Mouse (Mus musculus): ENCODE measurements around the gene B230118H07Rik. TPM values are rescaled to one million over a fixed set of nuclear protein-coding genes. Genes with fewer than 3 reads are reported as not detected.

Gene B230118H07Rik
- 50.2 and 58.8 TPM in 2 replicates for polyA plus RNA-seq (2014; fragmentation: Nextera tagmentation; extraction: Ambion mirVana)

DNA sequence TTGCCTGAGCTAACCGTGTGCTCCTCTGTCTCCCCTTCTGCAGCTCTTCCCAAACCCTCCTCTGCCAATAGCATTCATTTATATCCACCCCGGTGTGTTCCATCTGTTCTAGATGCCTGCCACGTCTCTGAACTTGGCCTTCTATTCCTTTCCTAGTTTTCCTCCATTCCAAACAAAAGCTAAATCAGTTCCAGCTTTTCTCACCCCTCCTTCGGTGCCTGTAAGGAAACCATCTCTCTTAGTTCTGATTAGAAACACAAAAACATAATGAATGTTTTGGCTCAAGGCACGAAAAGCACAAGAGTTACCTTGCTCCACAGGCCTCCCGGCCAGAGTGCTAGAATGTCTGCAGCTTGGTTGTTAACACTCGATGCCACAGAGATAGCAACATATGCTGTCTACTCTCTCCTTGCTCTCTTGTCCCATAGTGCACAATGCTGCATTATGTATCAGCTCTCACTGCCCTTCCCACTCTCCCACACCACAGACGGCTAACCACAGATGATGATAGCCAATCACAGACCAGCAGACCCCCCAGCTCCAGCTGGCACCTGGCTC lies at the start of gene B230118H07Rik, which contains the start of gene Rag1:
TSS of gene B230118H07Rik (minus strand) at position 419 of the 558 bp plus-strand sequence.
TSS of gene Rag1 (minus strand) at position 388 of the 558 bp plus-strand sequence.
- Histone ChIP-seq H3K4me2 (ENCODE audit: low read length) (no peak within 1 kb of the TSS), H3K27ac (ENCODE audit: low read depth, low read length) (no peak within 1 kb of the TSS), H3K4me3 (ENCODE audit: low read depth, low read length) (no peak within 1 kb of the TSS), H3K36me3 (ENCODE audit: control insufficient read depth, insufficient read depth, low read length) (no peaks in the 10 kb centered on the region), H3K9ac (ENCODE audit: low read length) (no peak within 1 kb of the TSS), H3K9me3 (replicated peaks; ENCODE audit: control insufficient read depth, low read length) (no peaks in the 10 kb centered on the region), H3K27me3 (replicated peaks; ENCODE audit: control insufficient read depth, insufficient read depth, low read length) (0 out of 2 replicates have a peak, but pooled peaks cover 3% of the 10 kb centered on the region), H3K4me1 (ENCODE audit: control insufficient read depth, insufficient read depth, low read length) (peaks cover 6% of the 10 kb centered on the region; the same call in 1 of the 2 replicates)
- ATAC-seq, result no peak
- peak; percentile 17 for DNase-seq (ENCODE audit: low spot score)
- 44% methylated on average over 8 of the region's 8 CpGs for WGBS

GRCm38 (mm10) chr2:101695584-101695983 lies 46.3 kb upstream of the B230118H07Rik start:
- ATAC-seq, result no peak
- H3K9ac ChIP-seq (ENCODE audit: low read length), result no peak overlapping the region
- H3K9me3 ChIP-seq (replicated peaks; ENCODE audit: control insufficient read depth, low read length), result no peaks in the 10 kb centered on the region
- no peaks in the 10 kb centered on the region for H3K27me3 ChIP-seq (replicated peaks; ENCODE audit: control insufficient read depth, insufficient read depth, low read length)
- no peaks in the 10 kb centered on the region for H3K4me1 ChIP-seq (ENCODE audit: control insufficient read depth, insufficient read depth, low read length)
- H3K4me3 ChIP-seq (ENCODE audit: low read depth, low read length), result no peak overlapping the region
- WGBS, result 87% methylated on average over 7 of the region's 7 CpGs
- peaks cover 75% of the 10 kb centered on the region for H3K36me3 ChIP-seq (ENCODE audit: control insufficient read depth, insufficient read depth, low read length)
- no peak overlapping the region for H3K4me2 ChIP-seq (ENCODE audit: low read length)
- H3K27ac ChIP-seq (ENCODE audit: low read depth, low read length), result no peak overlapping the region
- no peak for DNase-seq (ENCODE audit: low spot score)

GRCm38 (mm10) chr2:101693577-101694215 lies 44.4 kb upstream of the B230118H07Rik start:
- Histone ChIP-seq H3K9me3 (replicated peaks; ENCODE audit: control insufficient read depth, low read length) (no peaks in the 10 kb centered on the region), H3K4me3 (ENCODE audit: low read depth, low read length) (no peak overlapping the region), H3K27ac (ENCODE audit: low read depth, low read length) (no peak overlapping the region), H3K4me2 (ENCODE audit: low read length) (no peak overlapping the region), H3K9ac (ENCODE audit: low read length) (no peak overlapping the region), H3K4me1 (ENCODE audit: control insufficient read depth, insufficient read depth, low read length) (no peaks in the 10 kb centered on the region), H3K27me3 (replicated peaks; ENCODE audit: control insufficient read depth, insufficient read depth, low read length) (no peaks in the 10 kb centered on the region), H3K36me3 (ENCODE audit: control insufficient read depth, insufficient read depth, low read length) (peaks cover 82% of the 10 kb centered on the region)
- ATAC-seq, result peak; percentile 37; the same call in 1 of the 2 replicates
- DNase-seq (ENCODE audit: low spot score), result peak; percentile 67
- WGBS, result 60% methylated on average over 5 of the region's 5 CpGs

- Histone ChIP-seq H3K9me3 (replicated peaks; ENCODE audit: control insufficient read depth, low read length) (no peaks in the 10 kb centered on the region), H3K4me3 (ENCODE audit: low read depth, low read length) (no peak overlapping the region), H3K9ac (ENCODE audit: low read length) (no peak overlapping the region), H3K27me3 (replicated peaks; ENCODE audit: control insufficient read depth, insufficient read depth, low read length) (no peaks in the 10 kb centered on the region), H3K27ac (ENCODE audit: low read depth, low read length) (no peak overlapping the region), H3K4me2 (ENCODE audit: low read length) (no peak overlapping the region), H3K36me3 (ENCODE audit: control insufficient read depth, insufficient read depth, low read length) (peaks cover 76% of the 10 kb centered on the region), H3K4me1 (ENCODE audit: control insufficient read depth, insufficient read depth, low read length) (no peaks in the 10 kb centered on the region)
- 58% methylated on average over 4 of the region's 4 CpGs for whole genome bisulfite sequencing
- ATAC-seq, result peak; percentile 44; the same call in 1 of the 2 replicates
- DNase-seq (ENCODE audit: low spot score), result no peak
These were observed 43.7 kb upstream of the B230118H07Rik start for GRCm38 (mm10) chr2:101693043-101693442.

DNA sequence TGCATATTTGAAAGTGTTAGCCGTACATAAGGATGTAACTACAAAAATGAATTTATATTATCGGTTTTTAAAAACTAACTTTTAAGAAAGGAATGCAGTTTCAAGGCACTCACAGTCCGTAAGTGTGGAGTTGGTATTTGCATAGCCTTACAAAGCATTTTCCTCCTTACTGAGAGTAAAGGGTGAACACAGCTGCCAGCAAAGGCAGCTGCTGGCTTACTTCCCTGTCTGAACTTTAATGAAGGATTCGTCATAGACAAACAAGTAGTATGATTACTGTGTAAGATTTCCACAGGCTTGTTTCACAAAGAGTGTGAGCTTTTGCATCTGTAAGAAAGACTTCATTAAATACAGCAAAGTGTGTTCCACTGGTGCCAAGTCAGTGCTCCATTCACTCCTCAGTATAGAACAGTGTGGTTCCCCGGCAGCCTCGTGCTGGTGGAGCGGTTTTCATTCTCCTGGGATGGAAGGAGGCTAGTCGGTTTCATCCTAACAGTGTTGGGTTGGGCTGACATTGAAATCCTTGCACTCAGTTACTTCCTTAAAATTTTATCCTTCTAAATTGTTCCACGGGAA lies 41.0 kb upstream of the B230118H07Rik start:
- peak; percentile 34 for DNase-seq (ENCODE audit: low spot score)
- WGBS, result 88% methylated on average over 9 of the region's 9 CpGs

GRCm38 (mm10) chr2:101688011-101688410 lies 38.7 kb upstream of the B230118H07Rik start:
- no peak for ATAC-seq
- Histone ChIP-seq H3K4me1 (ENCODE audit: control insufficient read depth, insufficient read depth, low read length) (no peaks in the 10 kb centered on the region), H3K4me2 (ENCODE audit: low read length) (no peak overlapping the region), H3K9me3 (replicated peaks; ENCODE audit: control insufficient read depth, low read length) (no peaks in the 10 kb centered on the region), H3K9ac (ENCODE audit: low read length) (no peak overlapping the region), H3K4me3 (ENCODE audit: low read depth, low read length) (no peak overlapping the region), H3K36me3 (ENCODE audit: control insufficient read depth, insufficient read depth, low read length) (peaks cover 72% of the 10 kb centered on the region), H3K27me3 (replicated peaks; ENCODE audit: control insufficient read depth, insufficient read depth, low read length) (no peaks in the 10 kb centered on the region), H3K27ac (ENCODE audit: low read depth, low read length) (no peak overlapping the region)
- 92% methylated on average over 5 of the region's 5 CpGs for WGBS
- no peak for DNase-seq (ENCODE audit: low spot score)

More for the DNA sequence above, 41.0 kb upstream of the B230118H07Rik start:
- no peak overlapping the region for H3K27ac ChIP-seq (ENCODE audit: low read depth, low read length)
- peak; percentile 38; the same call in 1 of the 2 replicates for ATAC-seq
- H3K4me3 ChIP-seq (ENCODE audit: low read depth, low read length), result no peak overlapping the region
- H3K36me3 ChIP-seq (ENCODE audit: control insufficient read depth, insufficient read depth, low read length), result peaks cover 74% of the 10 kb centered on the region
- H3K9me3 ChIP-seq (replicated peaks; ENCODE audit: control insufficient read depth, low read length), result no peaks in the 10 kb centered on the region
- no peak overlapping the region for H3K4me2 ChIP-seq (ENCODE audit: low read length)
- H3K27me3 ChIP-seq (replicated peaks; ENCODE audit: control insufficient read depth, insufficient read depth, low read length), result no peaks in the 10 kb centered on the region
- H3K4me1 ChIP-seq (ENCODE audit: control insufficient read depth, insufficient read depth, low read length), result no peaks in the 10 kb centered on the region
- no peak overlapping the region for H3K9ac ChIP-seq (ENCODE audit: low read length)

- no peak overlapping the region for H3K4me2 ChIP-seq (ENCODE audit: low read length)
- no peaks in the 10 kb centered on the region for H3K9me3 ChIP-seq (replicated peaks; ENCODE audit: control insufficient read depth, low read length)
- peaks cover 44% of the 10 kb centered on the region for H3K36me3 ChIP-seq (ENCODE audit: control insufficient read depth, insufficient read depth, low read length)
- peaks cover 4% of the 10 kb centered on the region; the same call in 1 of the 2 replicates for H3K4me1 ChIP-seq (ENCODE audit: control insufficient read depth, insufficient read depth, low read length)
- 88% methylated on average over 12 of the region's 12 CpGs for WGBS
- no peak overlapping the region for H3K27ac ChIP-seq (ENCODE audit: low read depth, low read length)
- no peaks in the 10 kb centered on the region for H3K27me3 ChIP-seq (replicated peaks; ENCODE audit: control insufficient read depth, insufficient read depth, low read length)
- DNase-seq (ENCODE audit: low spot score) (no peak), ATAC-seq (no peak)
- no peak overlapping the region for H3K4me3 ChIP-seq (ENCODE audit: low read depth, low read length)
- H3K9ac ChIP-seq (ENCODE audit: low read length), result no peak overlapping the region
These were observed 35.1 kb upstream of the B230118H07Rik start for GRCm38 (mm10) chr2:101684421-101684820.

- peak overlapping the region; percentile 94 for H3K9ac ChIP-seq (ENCODE audit: low read length)
- peaks cover 7% of the 10 kb centered on the region; the same call in 1 of the 2 replicates for H3K4me1 ChIP-seq (ENCODE audit: control insufficient read depth, insufficient read depth, low read length)
- H3K27me3 ChIP-seq (replicated peaks; ENCODE audit: control insufficient read depth, insufficient read depth, low read length), result no peaks in the 10 kb centered on the region
- no peaks in the 10 kb centered on the region for H3K9me3 ChIP-seq (replicated peaks; ENCODE audit: control insufficient read depth, low read length)
- H3K4me3 ChIP-seq (ENCODE audit: low read depth, low read length), result peak overlapping the region; percentile 92
- under 1% methylated on average over 15 of the region's 15 CpGs for WGBS
- DNase-seq (ENCODE audit: low spot score) (peak; percentile 18), ATAC-seq (no peak)
- no peak overlapping the region for H3K27ac ChIP-seq (ENCODE audit: low read depth, low read length)
- peak overlapping the region; percentile 74 for H3K4me2 ChIP-seq (ENCODE audit: low read length)
- peaks cover 6% of the 10 kb centered on the region; the same call in 1 of the 2 replicates for H3K36me3 ChIP-seq (ENCODE audit: control insufficient read depth, insufficient read depth, low read length)
These were observed 29.9 kb upstream of the B230118H07Rik start for GRCm38 (mm10) chr2:101679164-101679784.

Data from forebrain, embryonic 14.5 days (tissue).